Mouse (Mus musculus) brown adipose tissue, adult 24 weeks (tissue): ENCODE data around the gene Ackr2. TPM values are rescaled to one million over a fixed set of nuclear protein-coding genes. Genes with fewer than 3 reads are reported as not detected.

Experiments used
- H3K27ac ChIP-seq: fragments of 200-500 bp; replicated peaks from 2 replicates; pipeline ENCODE4 v1.5.1; 2012; ENCODE audit warnings: low read depth, mild to moderate bottlenecking, low read length
- H3K4me1 ChIP-seq: fragments of 200-500 bp; 2 replicates; pipeline ENCODE4 v1.6.1; 2012; ENCODE audit warnings: low read length, mixed read lengths; ENCODE audit not compliant: control insufficient read depth, insufficient read depth, insufficient read length
- H3K4me3 ChIP-seq: fragments of 200-500 bp; 2 replicates; pipeline ENCODE4 v1.5.1; 2012; ENCODE audit warnings: low read depth, mild to moderate bottlenecking, low read length, moderate library complexity; ENCODE audit not compliant: insufficient read depth
- polyA plus RNA-seq: library from polyadenylated mRNA; stranded (reverse); fragments of >200 nt; gene quantifications from 2 replicates; pipeline ENCODE4 v1.2.4, GENCODE M21; 2012; ENCODE audit not compliant: missing spikeins, insufficient read depth, insufficient read length

The Ackr2 gene
- polyA plus RNA-seq, 1 experiment, result 1.5 TPM

DNA sequence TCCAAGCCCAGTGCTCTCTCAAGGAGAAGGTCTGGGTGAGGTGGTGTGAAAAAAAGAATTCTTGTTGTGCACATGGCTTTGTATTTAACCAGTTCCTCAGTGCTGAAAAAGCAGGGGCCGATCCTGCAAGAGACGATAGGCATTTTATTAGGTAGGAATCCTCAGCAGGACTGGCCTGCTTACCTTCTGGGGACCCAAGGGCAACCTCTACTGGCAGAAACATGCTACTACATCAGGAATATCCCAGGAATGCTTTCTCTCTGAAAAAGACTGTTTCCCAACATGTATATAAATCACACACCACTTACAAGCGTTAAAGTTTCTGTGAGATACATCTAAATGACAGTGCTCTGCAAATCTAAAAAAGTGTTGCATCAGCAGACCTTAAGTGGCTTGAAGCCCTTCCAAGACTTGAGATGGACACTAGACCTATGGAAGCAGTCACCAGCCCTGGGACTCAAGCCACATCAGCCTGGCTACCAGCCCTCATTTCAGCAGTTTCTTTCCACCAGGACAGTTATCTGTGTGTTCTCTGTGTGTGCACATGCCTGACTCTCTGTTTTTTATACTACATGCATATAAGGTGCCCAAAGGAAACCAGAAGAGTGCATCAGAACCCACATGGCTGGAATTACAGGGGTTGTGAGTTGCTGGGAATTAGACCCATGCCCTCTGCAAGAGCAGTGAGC lies 21.0 kb upstream of the Ackr2 start:
- Histone ChIP-seq H3K27ac (no peak overlapping the region), H3K4me3 (no peak overlapping the region), H3K4me1 (no peaks in the 10 kb centered on the region; the same call in 1 of the 2 replicates)

DNA sequence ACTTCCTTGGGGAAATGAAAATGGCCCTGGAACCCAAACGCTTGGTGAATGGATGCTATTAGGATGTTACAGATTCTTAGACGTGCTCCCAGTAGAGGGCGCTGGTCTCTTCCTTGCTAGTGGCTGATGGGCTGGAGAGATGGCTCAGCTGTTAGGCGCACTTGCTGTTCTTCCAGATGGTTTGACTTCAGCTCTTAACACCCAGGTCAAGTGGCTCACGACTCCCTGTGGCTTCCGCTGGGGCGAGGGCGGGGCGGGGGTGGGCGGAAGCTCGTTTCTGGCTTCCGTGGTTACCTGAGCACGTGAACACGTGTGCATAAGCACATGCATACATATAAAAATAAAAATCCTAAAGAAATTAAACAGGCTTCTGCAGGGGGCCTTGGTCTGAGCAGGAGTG lies 17.3 kb upstream of the Ackr2 start:
- no peak overlapping the region for H3K27ac ChIP-seq
- H3K4me3 ChIP-seq, result no peak overlapping the region

DNA sequence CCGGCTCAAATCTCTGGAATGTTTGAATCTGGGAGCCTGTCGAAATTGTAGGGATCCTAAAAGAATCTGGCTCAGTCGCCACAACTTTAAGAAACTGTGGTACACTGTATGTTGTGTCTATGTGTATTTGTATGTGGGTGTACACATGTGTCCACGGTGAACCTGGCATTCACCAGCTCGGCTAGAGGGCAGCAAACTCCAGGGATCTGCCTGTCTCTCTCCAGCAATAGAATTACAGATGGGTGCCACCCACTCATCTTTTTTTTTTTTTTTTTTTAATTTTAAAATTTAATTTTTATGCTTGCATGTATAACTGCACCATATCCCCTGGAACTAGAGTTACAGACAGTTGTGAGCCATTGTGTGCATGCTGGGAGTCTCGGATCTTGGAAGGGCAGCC lies 16.9 kb upstream of the Ackr2 start:
- Histone ChIP-seq H3K27ac (no peak overlapping the region), H3K4me3 (no peak overlapping the region), H3K4me1 (no peaks in the 10 kb centered on the region; the same call in 1 of the 2 replicates)

More for the DNA sequence above, 17.3 kb upstream of the Ackr2 start:
- no peaks in the 10 kb centered on the region; the same call in 1 of the 2 replicates for H3K4me1 ChIP-seq

DNA sequence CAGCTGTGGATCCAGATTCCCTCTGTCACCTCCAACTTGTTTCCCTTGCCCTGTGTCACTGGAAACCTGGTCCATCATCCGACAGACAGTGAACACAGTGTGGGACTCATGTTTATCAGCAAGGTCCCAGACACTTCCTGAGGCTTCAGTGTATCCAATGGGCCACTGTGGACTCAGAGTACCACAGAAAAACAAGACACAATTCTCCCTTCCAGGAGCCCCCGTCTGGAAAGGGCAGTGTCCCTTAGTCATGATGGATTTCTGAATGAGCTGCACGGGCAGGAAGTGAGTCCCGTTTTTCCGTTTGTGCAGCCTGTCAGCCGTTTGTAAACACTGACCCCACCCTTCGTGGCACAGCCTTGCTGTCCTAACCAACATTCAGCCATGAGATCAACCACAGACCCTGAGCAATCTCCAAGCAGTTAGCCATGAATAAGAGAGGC lies 16.1 kb upstream of the Ackr2 start:
- H3K27ac ChIP-seq, result no peak overlapping the region
- H3K4me3 ChIP-seq, result no peak overlapping the region
- no peaks in the 10 kb centered on the region; the same call in 1 of the 2 replicates for H3K4me1 ChIP-seq

DNA sequence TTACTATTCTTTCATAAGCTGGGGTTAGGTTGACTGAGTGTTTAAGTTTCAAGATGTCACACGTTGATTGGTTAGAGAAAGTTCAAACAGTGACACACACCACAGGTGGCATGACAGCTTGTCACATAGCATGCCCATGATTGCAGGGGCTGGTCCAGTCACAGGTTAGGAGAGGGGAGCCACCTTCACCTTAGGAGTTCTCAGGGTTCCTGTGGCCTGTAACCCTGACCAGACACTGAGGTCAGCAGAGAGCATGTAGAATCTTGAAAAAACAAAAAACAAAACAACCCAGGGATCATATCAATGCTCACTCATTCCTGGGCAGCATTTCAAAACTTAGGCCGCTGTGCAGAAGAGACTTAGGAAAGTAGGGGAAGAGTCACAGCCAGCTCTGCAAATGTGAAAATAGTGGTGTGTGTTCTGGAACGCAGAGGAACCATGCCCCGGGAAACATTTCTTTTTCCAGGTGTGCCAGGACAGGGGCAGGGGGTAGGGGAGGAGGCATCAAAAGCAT lies 8.2 kb upstream of the Ackr2 start:
- H3K4me3 ChIP-seq, result peak overlapping the region; percentile 17; the same call in 1 of the 2 replicates
- peaks cover 5% of the 10 kb centered on the region; the same call in 1 of the 2 replicates for H3K4me1 ChIP-seq
- peak overlapping the region; percentile 73 for H3K27ac ChIP-seq

DNA sequence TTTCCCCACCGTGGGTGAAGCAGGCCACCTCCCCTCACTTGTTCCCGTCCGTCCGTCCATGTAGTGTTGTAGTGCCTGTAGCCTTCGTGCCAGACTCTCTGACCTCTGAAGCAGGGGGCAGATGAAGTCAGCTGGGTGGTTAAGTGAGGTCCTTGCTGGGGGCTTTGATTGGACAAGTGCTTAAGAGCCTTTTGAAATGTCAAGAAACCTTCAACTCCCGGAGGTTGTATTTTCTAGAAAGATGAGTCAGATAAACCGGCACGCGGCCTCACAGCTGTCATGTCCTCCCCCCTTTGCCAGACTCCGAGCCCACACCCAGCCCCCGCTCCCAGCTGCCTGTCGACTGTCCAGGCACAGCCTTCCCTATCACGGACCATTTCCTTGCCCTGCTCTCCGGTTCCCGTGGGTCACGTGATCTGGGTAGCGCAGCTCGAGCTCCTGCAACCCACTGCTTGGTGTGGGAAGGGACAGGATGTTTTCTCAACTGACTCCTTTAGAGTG lies 7.7 kb upstream of the Ackr2 start:
- Histone ChIP-seq H3K4me1 (peaks cover 5% of the 10 kb centered on the region; the same call in 1 of the 2 replicates), H3K27ac (peak overlapping the region; percentile 64), H3K4me3 (peak overlapping the region; percentile 17; the same call in 1 of the 2 replicates)

DNA sequence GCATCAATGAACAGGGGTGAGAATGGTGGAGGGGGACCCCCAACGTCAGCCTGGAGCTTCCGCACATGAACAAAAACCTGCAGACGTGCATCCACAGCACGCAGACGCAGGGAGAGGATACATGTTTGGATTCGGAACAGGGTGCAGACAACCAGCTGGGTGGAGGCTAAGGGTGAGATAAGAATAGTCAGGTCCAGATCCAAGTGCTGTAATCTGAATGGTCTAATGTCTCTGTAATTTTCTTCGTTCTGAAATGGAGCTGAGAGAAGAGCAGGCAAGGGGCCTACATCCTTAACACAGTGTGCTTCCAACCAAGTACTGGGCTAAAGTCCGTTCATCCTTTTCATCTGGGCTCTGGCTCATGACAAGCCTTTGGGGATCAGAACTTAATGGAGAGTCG lies 6.9 kb upstream of the Ackr2 start:
- H3K4me1 ChIP-seq, result peaks cover 5% of the 10 kb centered on the region; the same call in 1 of the 2 replicates
- 0 out of 2 replicates have a peak overlapping the region, but pooled peaks have one; percentile 64 for H3K27ac ChIP-seq
- no peak overlapping the region for H3K4me3 ChIP-seq

DNA sequence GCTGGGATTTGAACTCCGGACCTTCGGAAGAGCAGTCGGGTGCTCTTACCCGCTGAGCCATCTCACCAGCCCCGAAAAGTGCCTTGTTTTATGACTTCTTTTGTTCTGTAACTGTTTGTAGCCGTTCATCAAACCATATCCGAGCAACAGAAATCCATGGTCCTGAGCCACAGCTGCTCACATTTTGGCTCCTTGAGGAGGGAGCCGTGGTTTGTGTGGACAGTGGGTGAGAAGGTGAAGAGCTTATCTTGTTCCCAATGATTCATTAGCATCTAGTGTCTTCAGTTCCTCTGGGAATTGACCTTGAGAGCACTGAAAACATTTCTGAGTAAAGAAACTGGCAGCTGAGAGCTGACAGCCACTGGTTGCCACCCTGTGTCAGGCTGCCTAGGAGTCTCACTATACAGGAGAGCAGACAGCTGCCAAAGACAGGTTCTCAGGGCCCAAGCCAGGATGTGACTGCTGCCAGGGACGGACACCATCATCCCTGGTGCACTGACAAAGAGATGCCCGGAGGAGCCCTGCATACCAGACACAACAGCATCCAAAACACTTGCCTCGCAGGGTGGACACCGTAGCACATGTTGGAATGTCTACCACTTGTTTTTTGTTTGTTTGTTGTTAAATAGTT lies 6.0 kb upstream of the Ackr2 start:
- H3K4me1 ChIP-seq, result peaks cover 5% of the 10 kb centered on the region; the same call in 1 of the 2 replicates
- no peak overlapping the region for H3K4me3 ChIP-seq
- H3K27ac ChIP-seq, result no peak overlapping the region

DNA sequence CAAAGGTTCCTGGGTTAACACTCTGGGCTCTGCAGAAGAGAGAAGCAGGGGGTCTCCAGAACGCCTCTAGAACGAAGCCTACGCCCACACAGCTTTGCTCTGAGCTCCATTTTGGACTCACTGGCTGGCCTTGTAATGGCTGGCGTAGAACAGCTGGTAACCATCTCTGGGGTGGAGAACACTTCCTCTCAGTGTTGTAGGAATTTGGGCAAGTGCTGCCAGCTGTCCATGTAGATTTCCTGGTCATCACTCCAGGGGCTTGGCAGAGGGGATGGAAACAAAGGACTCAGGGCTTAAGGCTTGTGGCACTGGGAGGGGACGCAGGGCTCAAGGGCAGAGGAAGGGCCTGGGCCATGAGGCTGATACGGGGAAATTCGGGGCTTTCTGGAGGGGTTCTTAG lies 3.7 kb upstream of the Ackr2 start:
- no peak overlapping the region for H3K4me3 ChIP-seq
- no peak overlapping the region for H3K27ac ChIP-seq
- H3K4me1 ChIP-seq, result peaks cover 5% of the 10 kb centered on the region; the same call in 1 of the 2 replicates

DNA sequence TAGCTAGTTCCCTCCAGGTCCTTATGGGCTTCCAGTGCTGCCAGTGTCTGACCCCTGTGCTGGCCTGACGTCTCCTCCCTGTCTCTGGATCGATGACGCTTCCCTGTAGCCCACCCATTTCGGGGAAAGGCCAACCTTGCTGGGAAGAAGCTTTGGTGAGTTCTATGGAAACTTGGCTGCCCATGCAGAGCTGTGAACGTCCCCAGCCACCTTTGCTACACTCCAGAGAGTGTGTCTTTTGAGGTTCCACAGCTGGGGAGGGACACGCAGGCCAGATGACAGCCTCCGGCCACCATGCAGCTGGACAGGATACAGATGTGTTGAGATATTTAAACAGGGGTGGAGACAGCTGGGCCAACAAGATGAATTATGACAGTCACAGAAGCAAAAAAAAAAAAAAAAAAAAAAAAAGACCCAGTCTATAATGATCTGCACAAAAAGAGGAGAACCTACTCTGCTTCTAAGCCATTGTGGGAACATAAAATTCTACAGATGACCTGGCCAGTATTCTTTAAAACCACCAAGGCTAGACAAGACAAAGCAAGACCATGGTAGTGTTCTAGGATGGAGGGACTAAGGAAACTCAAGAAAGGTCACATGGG lies 2.7 kb upstream of the Ackr2 start:
- Histone ChIP-seq H3K4me1 (peaks cover 3% of the 10 kb centered on the region; the same call in 1 of the 2 replicates), H3K4me3 (no peak overlapping the region), H3K27ac (no peak overlapping the region)

DNA sequence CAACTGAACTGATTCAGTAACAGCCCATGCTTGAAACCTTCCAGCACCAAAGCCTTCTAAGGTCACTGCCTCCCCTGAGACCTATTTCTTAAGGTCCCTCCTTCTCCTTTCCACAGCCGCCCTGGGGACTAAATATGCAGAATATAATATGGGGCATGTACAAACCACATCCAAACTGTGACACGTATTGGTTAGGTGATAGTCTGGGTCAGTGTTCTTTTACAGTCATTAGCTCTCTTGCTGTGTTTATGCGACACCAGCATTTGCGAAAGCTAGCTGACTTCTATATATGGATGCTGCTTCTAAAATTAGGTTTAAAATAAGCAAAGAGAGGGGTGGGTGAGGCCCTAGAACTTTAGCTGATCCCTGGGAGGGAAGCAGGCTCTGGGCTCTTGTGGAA lies 1.3 kb upstream of the Ackr2 start:
- H3K4me1 ChIP-seq, result no peaks in the 10 kb centered on the region
- H3K27ac ChIP-seq, result no peak overlapping the region

DNA sequence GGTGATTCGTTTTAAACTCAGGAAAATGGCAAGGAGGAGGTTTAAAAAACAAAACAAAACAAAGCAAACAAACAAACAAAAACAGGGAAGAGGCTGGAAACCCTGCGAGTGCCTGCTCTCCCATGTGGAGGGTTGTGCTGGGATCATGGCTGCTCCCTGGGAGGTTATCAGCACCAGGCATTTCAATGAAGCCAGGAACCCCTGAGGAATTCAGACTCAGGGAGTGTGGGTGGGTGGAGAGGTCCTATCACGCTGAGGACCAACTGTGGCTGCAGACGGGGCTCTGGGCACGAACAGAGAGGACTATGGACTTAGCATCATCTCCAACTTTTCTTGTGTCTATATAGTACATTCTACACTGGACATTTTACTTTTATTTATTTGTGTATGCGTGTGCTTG lies 1.2 kb downstream of the Ackr2 start:
- no peak overlapping the region for H3K27ac ChIP-seq
- H3K4me3 ChIP-seq, result no peak overlapping the region
- no peaks in the 10 kb centered on the region for H3K4me1 ChIP-seq

More for the DNA sequence above, 1.3 kb upstream of the Ackr2 start:
- H3K4me3 ChIP-seq, result no peak overlapping the region

DNA sequence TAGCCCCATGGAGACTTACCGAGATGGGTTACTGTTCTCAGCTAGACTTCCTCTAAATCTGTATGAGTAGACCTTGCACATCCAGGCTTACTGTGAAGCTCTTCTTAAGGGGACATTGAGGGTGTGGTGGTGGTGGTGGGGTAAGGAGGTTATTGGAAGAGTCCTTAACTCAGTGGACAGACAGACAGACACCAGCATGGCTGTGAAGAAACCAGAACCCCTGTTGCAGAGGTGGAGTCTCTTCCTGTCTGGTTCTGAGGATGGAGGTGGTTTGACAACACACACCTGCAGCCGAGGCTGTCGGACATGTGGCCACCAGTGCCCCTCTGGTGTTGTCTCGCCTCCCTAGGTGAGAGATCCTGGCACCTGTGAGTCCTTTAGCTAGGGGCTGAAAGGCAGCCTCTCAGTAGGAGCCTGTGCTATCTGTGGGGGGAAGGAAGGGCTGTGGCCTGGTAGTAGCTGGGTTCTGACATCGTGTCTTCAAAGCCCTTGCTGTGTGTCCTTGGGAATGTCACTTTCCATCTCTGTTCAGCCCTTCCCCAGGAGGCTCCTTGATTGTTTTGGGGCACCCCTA lies 2.2 kb downstream of the Ackr2 start:
- Histone ChIP-seq H3K4me3 (no peak overlapping the region), H3K4me1 (no peaks in the 10 kb centered on the region), H3K27ac (no peak overlapping the region)

DNA sequence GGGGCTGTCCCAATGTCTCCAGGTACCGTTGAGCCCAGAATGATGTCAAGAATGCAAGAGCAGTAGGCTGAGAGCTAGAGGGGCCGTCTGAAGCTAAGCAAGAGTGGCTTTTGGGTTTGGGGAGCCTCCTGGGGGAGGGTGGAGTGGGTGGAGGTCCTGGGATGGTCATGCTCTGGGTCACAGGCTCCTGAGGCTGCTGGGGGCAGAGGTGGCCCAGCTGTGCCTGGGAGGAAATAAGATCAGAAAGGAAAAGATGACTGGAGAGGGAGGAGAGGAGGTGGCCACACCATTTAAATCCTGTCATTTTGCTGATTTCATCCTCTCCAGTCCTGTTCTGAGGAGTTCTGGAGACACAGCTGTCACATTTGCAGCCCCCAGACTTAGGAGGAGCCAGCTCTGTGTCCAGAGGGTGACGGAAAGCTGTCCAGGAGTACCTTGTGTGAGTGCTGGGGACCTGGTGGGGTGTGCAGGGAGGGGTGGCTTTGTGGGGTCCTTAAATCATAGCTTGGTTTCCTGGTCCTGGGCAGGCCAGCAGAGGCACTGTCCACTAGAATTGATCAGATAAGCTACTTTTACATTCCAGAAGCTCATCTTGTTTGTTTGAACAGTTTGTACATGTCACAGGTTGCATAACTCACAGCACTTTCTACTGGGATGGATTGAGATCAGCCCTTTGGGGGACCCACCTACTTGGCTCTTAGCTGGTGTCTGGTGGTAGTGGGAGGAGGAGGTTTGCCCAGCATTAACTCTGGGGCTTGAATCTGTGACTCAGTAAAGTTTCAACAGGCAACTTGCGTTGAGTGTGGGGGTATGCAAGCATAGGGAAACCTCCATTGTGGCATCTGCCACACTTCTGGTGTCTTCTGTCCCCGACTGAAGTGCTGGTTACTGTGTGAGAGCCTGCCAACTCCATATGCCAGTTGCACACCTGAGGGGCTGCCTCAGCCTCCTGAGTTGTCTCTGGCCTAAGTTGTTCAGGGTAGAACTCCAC lies 3.9 kb downstream of the Ackr2 start:
- H3K27ac ChIP-seq, result no peak overlapping the region
- no peaks in the 10 kb centered on the region for H3K4me1 ChIP-seq
- no peak overlapping the region for H3K4me3 ChIP-seq
